Mouse (Mus musculus) stomach, postnatal 0 days (tissue): ENCODE measurements at regions not wholly inside any gene's neighbourhood (a gene's known extent, or its start where the extent isn't known, plus 50 kb on each side); places are given as distances from the start of the nearest gene placed in this dataset.

Source experiments
- CTCF ChIP-seq: IDR thresholded peaks from 2 replicates; pipeline ENCODE4 v1.5.1; 2016; ENCODE audit warnings: antibody characterized with exemption, low read depth, mild to moderate bottlenecking, moderate library complexity
- EP300 ChIP-seq: optimal IDR thresholded peaks from 2 replicates; pipeline ENCODE3; 2016; ENCODE audit warnings: antibody characterized with exemption

DNA sequence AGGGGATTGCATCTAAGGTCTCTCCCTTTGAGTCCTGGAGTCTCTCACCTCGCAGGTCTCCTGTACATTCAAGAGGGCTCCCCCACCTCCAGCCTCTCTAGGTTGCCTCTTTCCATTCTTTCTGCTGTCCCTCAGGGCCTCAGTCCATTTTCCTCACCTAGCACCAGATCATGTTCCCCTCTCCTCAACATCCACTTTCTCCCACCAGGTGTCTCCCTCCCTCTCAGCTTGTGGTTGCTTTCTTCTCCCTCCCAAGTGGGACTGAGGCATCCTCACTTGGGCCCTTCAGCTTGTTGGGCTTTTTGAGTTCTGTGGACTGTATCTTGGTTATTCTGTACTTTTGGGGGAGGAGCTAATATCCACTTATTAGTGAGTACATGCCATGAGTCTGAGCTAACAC is 127.7 kb upstream of the Mdfic start:
- TF ChIP-seq CTCF: peak; percentile 50
- no peak for TF ChIP-seq EP300
